Mouse (Mus musculus): ENCODE data around the gene Iqcj.

Gene Iqcj

DNA sequence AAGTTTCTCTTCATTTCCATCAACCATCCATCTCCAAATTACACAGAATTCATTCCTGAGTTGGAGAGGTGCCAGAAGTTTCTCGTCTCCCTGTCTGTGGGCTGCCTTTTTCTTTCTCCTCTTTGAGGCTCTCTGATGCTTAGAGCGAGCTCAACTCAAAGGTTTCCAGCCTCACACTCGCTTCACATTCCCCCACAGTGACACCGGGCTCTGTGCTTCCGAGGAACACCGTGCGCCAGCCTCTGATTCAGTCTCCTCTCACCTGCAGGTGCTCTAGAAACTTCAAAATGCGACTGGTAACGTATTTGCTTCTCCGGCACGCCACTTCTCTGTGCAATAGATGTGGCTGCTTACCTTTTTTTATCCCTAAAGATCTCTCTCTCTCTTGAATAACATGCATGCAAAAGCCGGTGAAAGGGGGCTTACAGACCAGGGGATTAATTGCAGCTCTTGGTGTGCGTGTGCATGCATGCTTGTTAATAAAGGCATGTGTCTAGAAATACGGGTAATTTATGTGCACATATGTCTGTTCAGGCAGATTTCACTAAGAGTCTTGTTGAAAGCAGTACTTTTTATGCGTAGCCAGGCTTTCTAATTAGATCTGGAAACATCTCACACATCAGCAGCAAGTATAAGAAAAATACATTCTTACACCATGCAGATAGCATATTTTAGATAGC lies at the start of gene Iqcj, which contains the start of gene Iqschfp:
Gene Iqcj (plus strand): TSS at position 195 of the 680 bp plus-strand sequence.
Gene Iqschfp (plus strand): TSS at position 207 of the 680 bp plus-strand sequence.
- no peak for DNase-seq

- no peak for DNase-seq
Observed at GRCm38 (mm10) chr3:67852397-67852796, 39.6 kb upstream of the Iqcj start.

- no peak for DNase-seq
Observed at GRCm38 (mm10) chr3:67861524-67861923, 30.5 kb upstream of the Iqcj start.

- DNase-seq = peak; percentile 14 to 50
Observed at GRCm38 (mm10) chr3:67867420-67868065, 24.5 kb upstream of the Iqcj start.

- no peak for DNase-seq
Observed at GRCm38 (mm10) chr3:67869424-67869823, 22.6 kb upstream of the Iqcj start.

DNA sequence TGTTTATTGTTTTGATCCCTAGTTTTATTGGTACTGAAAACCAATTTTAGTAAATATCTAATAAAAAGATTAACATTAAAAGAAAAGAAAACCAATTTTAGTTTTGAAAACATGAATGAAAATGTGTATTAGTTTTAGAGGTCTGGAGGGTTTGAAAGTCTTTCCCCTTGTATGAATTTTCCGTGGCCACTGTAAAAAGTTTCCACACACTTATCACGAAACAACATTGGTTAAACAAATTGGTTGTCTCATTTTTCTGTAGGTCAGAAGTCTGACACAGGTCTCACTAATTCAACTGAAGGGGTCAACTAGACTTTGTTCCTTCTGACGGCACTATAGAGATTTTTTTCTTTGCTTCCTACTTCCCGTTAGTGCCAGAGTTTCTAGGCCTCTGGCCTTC lies 14.8 kb upstream of the Iqcj start:
- DNase-seq = no peak

DNA sequence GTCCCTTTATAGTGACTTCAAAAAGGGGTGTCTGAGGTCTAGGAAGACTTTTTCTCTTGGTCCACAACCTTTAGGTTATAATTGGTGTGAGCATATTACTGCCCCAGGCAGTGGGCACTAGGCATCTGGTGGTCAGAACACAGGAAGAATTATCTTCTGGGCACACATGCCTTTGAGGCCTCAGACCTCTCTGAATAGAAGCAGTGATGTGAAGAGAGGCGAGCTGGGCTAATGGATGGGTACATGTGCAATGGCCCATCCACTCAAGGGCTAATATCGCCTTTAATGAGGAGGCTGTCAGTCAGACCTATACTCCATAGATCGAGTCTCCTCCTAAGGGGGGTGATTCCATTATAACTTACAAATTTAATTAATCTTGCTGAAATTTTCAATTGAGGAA lies 7.7 kb upstream of the Iqcj start:
- no peak for DNase-seq

DNA sequence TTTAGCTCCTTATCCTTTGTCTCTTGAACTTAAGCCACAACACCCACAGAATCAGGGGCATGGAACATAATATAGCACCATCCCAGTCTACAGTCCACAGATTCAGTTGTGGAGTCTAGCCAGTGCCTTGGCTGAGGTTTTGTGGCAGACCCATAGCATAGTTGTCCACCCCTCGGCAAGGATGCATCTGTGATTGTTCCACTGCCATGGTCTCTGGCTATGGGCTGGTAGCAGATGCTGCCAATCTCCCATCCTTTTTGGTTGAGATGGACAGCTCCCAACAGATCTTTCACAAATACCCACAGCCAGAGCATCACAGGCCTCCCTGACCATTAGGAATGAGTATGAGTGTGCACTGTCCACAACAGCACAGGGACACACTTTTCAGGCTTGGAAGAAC lies 5.8 kb upstream of the Iqcj start:
- DNase-seq = no peak

- DNase-seq = no peak
Observed at GRCm38 (mm10) chr3:67887251-67887650, 4.8 kb upstream of the Iqcj start.

GRCm38 (mm10) chr3:67892768-67893167 lies 748 bp downstream of the Iqcj start:
- DNase-seq = no peak

DNA sequence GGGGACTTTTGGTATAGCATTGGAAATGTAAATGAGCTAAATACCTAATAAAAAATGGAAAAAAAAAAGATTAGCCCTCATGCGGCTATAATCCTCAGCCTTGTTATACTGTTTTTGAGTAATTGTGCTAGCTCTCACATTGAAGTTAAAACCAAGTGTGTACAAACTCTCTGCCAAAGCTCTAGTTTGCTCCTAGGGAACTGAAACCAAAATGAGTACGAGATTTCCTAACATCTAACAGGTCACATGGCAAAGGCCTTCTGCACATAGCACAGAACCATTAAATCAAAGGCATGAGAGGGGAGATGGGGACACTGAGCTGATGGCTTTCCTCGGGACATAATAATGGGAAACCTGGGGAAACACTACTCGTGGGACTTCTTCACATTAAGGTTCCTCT lies 10.5 kb downstream of the Iqcj start:
- no peak for DNase-seq

DNA sequence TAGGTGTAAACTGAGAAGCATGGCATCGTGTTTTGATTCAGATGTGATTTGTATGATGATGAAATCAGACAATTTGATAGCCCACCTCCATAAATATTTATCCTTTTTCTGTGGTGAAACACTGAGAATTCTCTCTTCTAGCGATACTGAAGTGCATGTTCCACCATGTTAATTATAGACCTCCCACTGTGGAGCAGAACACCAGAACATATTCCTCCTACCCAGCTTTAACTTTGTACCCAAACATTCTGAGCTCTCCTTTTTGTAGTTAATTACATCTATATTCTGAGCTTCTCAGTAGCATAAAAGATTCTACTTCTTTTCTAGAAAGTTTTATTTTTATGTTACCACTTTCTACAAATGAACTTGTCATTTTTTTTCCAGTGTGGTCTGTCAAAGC lies 16.6 kb downstream of the Iqcj start:
- DNase-seq = no peak

GRCm38 (mm10) chr3:67918098-67918497 lies 26.1 kb downstream of the Iqcj start:
- DNase-seq = no peak

- no peak for DNase-seq
Observed at GRCm38 (mm10) chr3:67918634-67919259, 26.7 kb downstream of the Iqcj start.

DNA sequence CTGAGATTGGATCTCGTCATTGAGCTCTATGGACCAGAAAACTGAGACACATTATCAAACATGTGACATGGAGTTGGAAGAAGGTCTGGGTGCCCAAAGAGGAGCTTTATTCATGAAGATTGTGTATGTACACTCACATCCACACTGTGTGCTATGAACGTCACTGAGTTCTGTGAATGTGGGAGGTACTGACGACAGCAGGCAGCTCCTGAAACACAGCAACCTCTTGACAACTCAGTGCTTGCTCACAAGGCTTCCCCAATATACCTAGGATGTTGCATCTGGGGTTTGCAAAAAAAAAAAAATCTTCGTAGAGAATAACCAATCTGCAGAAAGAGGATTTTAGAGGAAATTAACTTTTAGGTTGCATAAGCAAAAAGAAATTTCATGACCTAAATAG lies 31.1 kb downstream of the Iqcj start:
- no peak for DNase-seq

- no peak for DNase-seq
Observed at GRCm38 (mm10) chr3:67925453-67925852, 33.4 kb downstream of the Iqcj start.

- DNase-seq = no peak
Observed at GRCm38 (mm10) chr3:67930424-67931133, 38.6 kb downstream of the Iqcj start.

DNA sequence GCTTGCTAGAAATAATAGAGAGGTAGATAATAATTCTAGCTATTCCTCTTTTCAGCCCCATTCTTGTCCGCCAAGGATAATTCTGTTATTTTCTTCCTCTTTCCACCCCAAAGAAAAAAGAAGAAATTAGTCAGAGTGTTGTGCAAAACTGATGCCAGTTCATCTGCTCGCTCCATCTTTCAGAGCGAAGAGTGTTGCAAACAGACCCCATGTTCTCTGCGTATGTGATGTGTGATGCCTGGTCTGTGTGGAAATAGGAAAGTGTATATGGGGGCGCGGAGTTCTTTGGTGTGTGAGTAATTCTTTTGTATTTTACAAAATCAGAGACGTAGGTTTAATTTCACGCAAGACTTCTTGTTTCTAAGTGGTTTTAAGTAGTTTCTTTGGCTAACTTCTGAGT lies 39.2 kb downstream of the Iqcj start:
- DNase-seq = no peak

GRCm38 (mm10) chr3:67931914-67932313 lies 39.9 kb downstream of the Iqcj start:
- DNase-seq = no peak

DNA sequence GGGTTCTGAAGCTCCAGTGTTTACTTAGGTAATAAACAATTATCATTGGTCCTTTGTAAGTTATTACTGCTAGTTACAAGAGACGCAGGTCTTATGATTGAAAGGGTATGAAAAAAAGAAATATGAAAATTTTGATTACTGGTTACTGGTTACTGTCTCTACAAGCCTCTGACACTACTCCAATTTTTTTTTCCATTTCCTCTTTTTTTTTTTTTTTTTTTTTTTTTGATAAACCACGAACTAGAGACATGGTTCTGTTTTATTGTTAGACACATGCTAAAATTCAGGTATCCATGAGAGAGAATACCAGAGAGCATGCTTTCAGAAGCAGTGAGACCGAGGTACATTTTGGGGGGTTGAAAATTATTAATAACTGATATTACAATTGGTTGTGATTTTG lies 43.8 kb downstream of the Iqcj start:
- DNase-seq = no peak

DNA sequence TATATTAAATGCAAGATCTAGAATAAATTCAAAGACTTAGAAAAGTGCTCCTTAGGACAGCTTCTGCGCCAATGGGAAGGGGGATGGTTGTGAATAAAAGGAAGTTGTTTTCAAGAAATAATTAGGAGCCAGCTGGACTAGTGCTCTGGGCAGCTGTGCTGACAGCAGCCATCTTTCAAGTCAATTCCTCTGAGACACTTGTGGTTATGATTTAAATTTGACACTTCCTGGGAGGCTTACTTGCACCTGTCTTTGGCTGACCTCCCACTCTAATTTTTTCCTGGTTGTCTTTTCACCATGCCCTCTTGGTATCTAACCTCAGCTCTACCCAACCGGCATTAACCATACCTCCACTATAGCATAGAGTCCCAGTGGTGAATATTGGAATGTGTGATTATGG lies 55.0 kb downstream of the Iqcj start:
- no peak for DNase-seq

DNA sequence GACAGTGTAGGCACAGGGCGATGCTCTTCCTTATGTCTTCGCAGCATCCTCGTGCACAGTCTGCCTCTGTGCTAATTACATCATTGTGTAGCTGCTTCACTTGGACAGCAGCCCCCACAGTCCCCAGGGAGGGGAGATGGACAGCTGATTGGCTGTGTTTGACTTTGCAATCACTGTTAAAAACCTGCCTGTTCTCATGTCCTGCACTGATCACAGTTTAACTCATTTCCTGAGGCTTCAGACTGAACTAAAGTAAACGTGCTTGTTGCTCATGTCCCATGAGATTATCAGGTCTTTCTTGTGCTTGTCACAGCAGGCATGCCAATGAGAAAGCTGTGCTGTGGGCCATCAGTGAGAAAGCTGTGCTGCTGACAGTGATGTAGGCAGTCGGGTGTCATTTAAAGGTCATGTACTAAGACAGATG lies 60.5 kb downstream of the Iqcj start:
- no peak for DNase-seq

DNA sequence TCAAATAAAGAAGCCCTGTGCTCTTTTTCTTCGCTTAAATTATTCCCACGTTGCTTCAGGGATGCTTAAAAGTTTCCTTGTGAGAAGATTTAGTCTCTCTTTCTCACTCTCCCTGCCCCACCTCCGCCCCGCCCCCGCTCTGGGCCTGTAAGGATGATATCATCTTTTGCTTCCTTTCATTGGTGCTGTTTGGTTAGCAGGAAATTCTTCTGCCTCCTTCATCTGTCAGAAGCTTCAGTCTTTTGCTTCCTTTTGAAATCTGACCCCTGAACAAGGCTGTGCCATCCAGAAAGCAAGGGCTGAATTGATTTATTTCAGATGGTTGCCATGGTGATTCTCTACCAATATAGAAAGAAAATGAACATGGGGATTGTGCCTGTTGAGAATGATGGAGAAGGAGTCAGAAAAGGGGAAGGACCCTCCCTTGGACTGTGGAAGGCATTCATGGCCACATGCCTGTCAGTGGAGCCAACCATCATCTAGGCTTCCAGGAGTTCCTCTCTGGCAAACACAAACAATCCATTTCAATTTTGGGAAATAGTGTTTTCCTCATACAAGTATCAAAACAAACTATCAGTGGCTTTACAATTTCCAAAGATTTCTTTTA lies 62.5 kb downstream of the Iqcj start:
- DNase-seq = peak; percentile 37 to 38
